In genomic region chr5:117665181-117665580, GRCm38 (mm10) we compare ENCODE assay signal across 10 mouse cellular contexts.
DNase-seq lines count a peak whose midpoint lies in the region; ATAC-seq lines count a peak whose summit lies in the region.
"Had no signal": no experiment of that assay in that cellular context is flagged by ENCODE, and none has a peak within 500 bp of the region (broad histone marks: within the 10 kb centered on the region; RNA-seq: fewer than 3 reads in every experiment).

No protein-coding gene starts in this region.

- no peak for ATAC-seq in heart, embryonic 16.5 days (replicated peaks; ENCODE audit: extremely low read depth, insufficient read depth, low FRiP score)
- no peak for ATAC-seq in midbrain, embryonic 15.5 days (replicated peaks)
- ATAC-seq in midbrain, embryonic 16.5 days, result no peak
- no peak for ATAC-seq in cerebellum, adult (ENCODE audit: insufficient number of reproducible peaks, low FRiP score, low TSS enrichment)
- ATAC-seq: liver, embryonic 12.5 days had no signal

- H3K4me1 ChIP-seq in heart, embryonic 16.5 days (ENCODE audit: control insufficient read depth, insufficient read depth, low read length), result peaks cover 10% of the 10 kb centered on the region
- H3K4me1 ChIP-seq in heart, embryonic 10.5 days, result peaks cover 31% of the 10 kb centered on the region
- peaks cover 14% of the 10 kb centered on the region for H3K4me1 ChIP-seq in midbrain, embryonic 15.5 days
- H3K4me1 ChIP-seq in midbrain, embryonic 16.5 days (ENCODE audit: control insufficient read depth, insufficient read depth, low read length), result peaks cover 6% of the 10 kb centered on the region
- H3K4me1 ChIP-seq in limb, embryonic 10.5 days, result peaks cover 24% of the 10 kb centered on the region
- H3K4me1 ChIP-seq: liver, embryonic 12.5 days had no signal

- no peaks in the 10 kb centered on the region for H3K27me3 ChIP-seq in heart, embryonic 16.5 days (ENCODE audit: control insufficient read depth, insufficient read depth, low read length)
- 0 out of 2 replicates have a peak, but pooled peaks cover 6% of the 10 kb centered on the region for H3K27me3 ChIP-seq in heart, embryonic 10.5 days (ENCODE audit: insufficient read depth, poor library complexity, severe bottlenecking)
- no peaks in the 10 kb centered on the region for H3K27me3 ChIP-seq in midbrain, embryonic 15.5 days (replicated peaks)
- no peaks in the 10 kb centered on the region for H3K27me3 ChIP-seq in midbrain, embryonic 16.5 days (ENCODE audit: control insufficient read depth, insufficient read depth, low read depth, low read length)
- no peaks in the 10 kb centered on the region for H3K27me3 ChIP-seq in limb, embryonic 10.5 days (ENCODE audit: low read depth, poor library complexity, severe bottlenecking)
- H3K27me3 ChIP-seq: liver, embryonic 12.5 days had no signal

- peak overlapping the region; percentile 13 for H3K4me2 ChIP-seq in heart, embryonic 16.5 days (ENCODE audit: low read depth, low read length)
- no peak overlapping the region for H3K4me2 ChIP-seq in midbrain, embryonic 15.5 days
- no peak overlapping the region for H3K4me2 ChIP-seq in midbrain, embryonic 16.5 days (ENCODE audit: low read length)
- H3K4me2 ChIP-seq: liver, embryonic 12.5 days had no signal

- H3K9me3 ChIP-seq in heart, embryonic 16.5 days (replicated peaks; ENCODE audit: control insufficient read depth, low read length), result no peaks in the 10 kb centered on the region
- no peaks in the 10 kb centered on the region for H3K9me3 ChIP-seq in heart, embryonic 10.5 days
- H3K9me3 ChIP-seq in midbrain, embryonic 15.5 days, result no peaks in the 10 kb centered on the region
- no peaks in the 10 kb centered on the region for H3K9me3 ChIP-seq in midbrain, embryonic 16.5 days (replicated peaks; ENCODE audit: control insufficient read depth, low read length, poor library complexity, severe bottlenecking)
- no peaks in the 10 kb centered on the region for H3K9me3 ChIP-seq in limb, embryonic 10.5 days (replicated peaks)
- H3K9me3 ChIP-seq: liver, embryonic 12.5 days had no signal

- DNase-seq in heart, embryonic 10.5 days (ENCODE audit: low spot score), result no peak
- DNase-seq in limb, embryonic 10.5 days (ENCODE audit: low spot score), result peak; percentile 39
- DNase-seq in adrenal gland, postnatal 14 days, result no peak
- DNase-seq in cerebellum, adult 11-12 months, result no peak
- DNase-seq: cerebellum, adult 18-20 months had no signal

- 12% methylated on average over 9 of the region's 9 CpGs for WGBS in heart, embryonic 16.5 days
- 8% methylated on average over 9 of the region's 9 CpGs for WGBS in heart, embryonic 10.5 days
- 11% methylated on average over 9 of the region's 9 CpGs for WGBS in midbrain, embryonic 15.5 days
- WGBS in midbrain, embryonic 16.5 days, result 10% methylated on average over 9 of the region's 9 CpGs
- 12% methylated on average over 9 of the region's 9 CpGs for WGBS in limb, embryonic 10.5 days

- no peak overlapping the region for H3K4me3 ChIP-seq in heart, embryonic 16.5 days (ENCODE audit: low read length)
- H3K4me3 ChIP-seq in heart, embryonic 10.5 days, result no peak overlapping the region; the same call in 1 of the 2 replicates
- no peak overlapping the region for H3K4me3 ChIP-seq in midbrain, embryonic 15.5 days
- no peak overlapping the region for H3K4me3 ChIP-seq in midbrain, embryonic 16.5 days (ENCODE audit: low read depth, low read length)
- no peak overlapping the region for H3K4me3 ChIP-seq in limb, embryonic 10.5 days
- H3K4me3 ChIP-seq: liver, embryonic 12.5 days had no signal

- no peak overlapping the region for H3K9ac ChIP-seq in heart, embryonic 16.5 days (ENCODE audit: low read length)
- H3K9ac ChIP-seq in midbrain, embryonic 15.5 days, result no peak overlapping the region
- no peak overlapping the region for H3K9ac ChIP-seq in midbrain, embryonic 16.5 days (ENCODE audit: low read depth, low read length)
- H3K9ac ChIP-seq: liver, embryonic 12.5 days had no signal

- no peaks in the 10 kb centered on the region for H3K36me3 ChIP-seq in heart, embryonic 16.5 days (ENCODE audit: control insufficient read depth, insufficient read depth)
- no peaks in the 10 kb centered on the region for H3K36me3 ChIP-seq in heart, embryonic 10.5 days
- no peaks in the 10 kb centered on the region for H3K36me3 ChIP-seq in midbrain, embryonic 15.5 days (replicated peaks)
- H3K36me3 ChIP-seq in midbrain, embryonic 16.5 days (ENCODE audit: control insufficient read depth, insufficient read depth, low read length), result no peaks in the 10 kb centered on the region
- H3K36me3 ChIP-seq in limb, embryonic 10.5 days, result no peaks in the 10 kb centered on the region
- H3K36me3 ChIP-seq: liver, embryonic 12.5 days had no signal

- no peak overlapping the region for H3K27ac ChIP-seq in heart, embryonic 16.5 days (ENCODE audit: low read length)
- H3K27ac ChIP-seq in heart, embryonic 10.5 days, result no peak overlapping the region
- peak overlapping the region; percentile 6; the same call in 1 of the 2 replicates for H3K27ac ChIP-seq in midbrain, embryonic 15.5 days
- H3K27ac ChIP-seq in midbrain, embryonic 16.5 days (ENCODE audit: low read length), result no peak overlapping the region
- peak overlapping the region; percentile 19; the same call in 1 of the 2 replicates for H3K27ac ChIP-seq in limb, embryonic 10.5 days
- H3K27ac ChIP-seq: liver, embryonic 12.5 days had no signal

Comparison
In these comparisons a context has a peak if more than half of its experiments do, and no peak if none do; other contexts are left out.
1. H3K27ac ChIP-seq: peak in midbrain, embryonic 15.5 days (single experiment) and limb, embryonic 10.5 days (single experiment); none in heart, embryonic 16.5 days (single experiment), heart, embryonic 10.5 days (single experiment) and midbrain, embryonic 16.5 days (single experiment).